Mouse (Mus musculus) embryonic stem cell, embryonic (primary cell): Measurements from ENCODE around the gene Zfp598.

ENCODE experiments used
- CTCF ChIA-PET, 4 experiments: fragments of 300-600 bp in 2 of 4; fragments of 350-600 bp in 2 of 4; sonication (Branson Sonifier 250); formaldehyde crosslinking; loops; one replicate each; lab custom pipeline; 2022; ENCODE audit warnings: inconsistent platforms in 2 of 4; lab: Charles Lee
- POLR2A ChIA-PET, 4 experiments: fragments of 300-600 bp in 2 of 4; fragments of 350-600 bp in 2 of 4; sonication (Branson Sonifier 250); formaldehyde crosslinking; loops; one replicate each; lab custom pipeline; 2022; ENCODE audit warnings: antibody characterized with exemption in 4 of 4, inconsistent platforms in 1 of 4; lab: Charles Lee

The Zfp598 gene

DNA sequence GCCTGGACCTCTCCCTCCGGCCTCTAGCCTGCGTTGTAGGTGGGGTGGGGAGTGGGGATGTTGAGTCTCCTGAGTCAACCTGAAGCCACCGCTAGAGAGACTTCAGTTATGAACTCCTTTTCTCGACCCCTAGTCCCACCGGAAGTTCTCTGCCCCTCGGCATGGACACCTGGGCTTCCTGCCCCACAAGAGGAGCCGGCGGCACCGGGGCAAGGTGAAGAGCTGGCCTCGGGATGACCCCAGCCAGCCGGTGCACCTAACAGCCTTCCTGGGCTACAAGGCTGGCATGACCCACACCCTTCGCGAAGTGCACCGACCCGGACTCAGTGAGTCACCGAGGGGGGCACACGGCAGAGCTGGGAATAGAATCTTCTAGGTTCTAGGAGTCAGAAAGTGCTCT, 58.7 kb downstream of the Zfp598 start:
- CTCF ChIA-PET, result interaction anchor here in 2 of 4 experiments (0.9 to 1.2 kb wide), 4 partner anchors 8 to 11 kb away, joined by 3 read pairs; partner anchors contain the start of genes Msrb1 (in 1 of the 2), Rnf151 (in 1 of the 2) and Rps2 (in 1 of the 2)
- POLR2A ChIA-PET, result interaction anchor here in 3 of 4 experiments (0.6 to 16.1 kb wide), 26 partner anchors 6 to 933 kb away, joined by 3 to 268 read pairs (median 4); partner anchors contain the start of genes Msrb1 (in 3 of the 3), Meiob (in 2 of the 3), Mlst8 (in 2 of the 3) and Rnf151 (in 2 of the 3)

DNA sequence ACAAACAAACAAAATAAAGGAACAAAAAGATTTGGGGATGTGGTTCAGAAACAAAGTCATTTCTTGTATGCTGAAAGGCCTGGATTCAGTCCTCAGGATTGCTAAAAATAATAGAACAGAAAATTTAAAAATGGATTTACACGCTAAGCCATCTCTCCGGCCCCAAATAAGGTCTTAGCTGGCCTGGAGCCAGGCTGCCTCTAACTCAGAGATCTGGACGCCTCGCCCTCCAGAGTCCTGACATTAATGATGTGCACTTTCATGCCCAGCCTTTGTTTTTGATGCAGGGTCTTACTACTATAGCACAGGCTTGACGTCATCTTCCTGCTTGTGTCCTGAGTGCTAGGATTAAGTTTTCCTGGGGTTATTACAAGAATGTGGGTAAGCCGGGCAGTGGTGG, 59.6 kb downstream of the Zfp598 start:
- ChIA-PET CTCF (interaction anchor here in 2 of 4 experiments (0.6 to 1.2 kb wide), 4 partner anchors 8 to 27 kb away, joined by 3 read pairs; partner anchors contain the start of gene Msrb1 (in 1 of the 2)), POLR2A (interaction anchor here in 3 of 4 experiments (0.7 to 16.1 kb wide), 22 partner anchors 6 to 250 kb away, joined by 3 to 268 read pairs (median 5); partner anchors contain the start of genes Msrb1 (in 2 of the 3), Rnf151 (in 2 of the 3), Rps2 (in 2 of the 3) and Hs3st6 (in 1 of the 3))

DNA sequence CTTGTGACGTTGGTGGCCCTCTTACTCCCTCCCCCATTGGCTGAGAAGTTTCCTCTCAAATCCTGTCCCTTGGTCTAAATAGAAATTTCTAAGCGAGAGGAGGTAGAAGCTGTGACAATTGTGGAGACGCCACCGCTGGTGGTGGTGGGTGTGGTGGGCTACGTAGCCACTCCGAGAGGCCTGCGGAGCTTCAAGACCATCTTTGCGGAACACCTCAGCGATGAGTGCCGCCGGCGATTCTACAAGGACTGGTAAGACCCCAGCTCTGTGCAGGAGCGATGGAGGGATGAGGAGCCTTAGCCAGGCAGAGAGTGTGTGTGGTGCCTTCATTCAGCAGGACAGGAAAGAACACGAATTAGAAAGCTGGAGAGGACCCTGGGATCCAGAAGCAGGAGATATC, 61.3 kb downstream of the Zfp598 start:
- ChIA-PET CTCF (no interaction called here), POLR2A (interaction anchor here (0.6 to 16.1 kb wide), 13 partner anchors 8 to 182 kb away, joined by 3 to 268 read pairs (median 3); partner anchors contain the start of genes Ndufb10 (in 2 of the 4), Pkd1 (in 2 of the 4), Hs3st6 (in 1 of the 4) and Meiob (in 1 of the 4))
